Mouse (Mus musculus): ENCODE results near the gene Micall2.

Gene Micall2

GRCm38 (mm10) chr5:139681832-139682630 lies 54.1 kb downstream of the Micall2 start:
- no peak for DNase-seq (ENCODE audit: low spot score)

GRCm38 (mm10) chr5:139675707-139675967 lies 60.5 kb downstream of the Micall2 start:
- no peak for DNase-seq (ENCODE audit: low spot score)

- DNase-seq (ENCODE audit: low spot score) = no peak
Measured at GRCm38 (mm10) chr5:139674940-139675706, 61.0 kb downstream of the Micall2 start.

GRCm38 (mm10) chr5:139669380-139669779 lies 66.8 kb downstream of the Micall2 start:
- no peak for DNase-seq (ENCODE audit: low spot score)

DNA sequence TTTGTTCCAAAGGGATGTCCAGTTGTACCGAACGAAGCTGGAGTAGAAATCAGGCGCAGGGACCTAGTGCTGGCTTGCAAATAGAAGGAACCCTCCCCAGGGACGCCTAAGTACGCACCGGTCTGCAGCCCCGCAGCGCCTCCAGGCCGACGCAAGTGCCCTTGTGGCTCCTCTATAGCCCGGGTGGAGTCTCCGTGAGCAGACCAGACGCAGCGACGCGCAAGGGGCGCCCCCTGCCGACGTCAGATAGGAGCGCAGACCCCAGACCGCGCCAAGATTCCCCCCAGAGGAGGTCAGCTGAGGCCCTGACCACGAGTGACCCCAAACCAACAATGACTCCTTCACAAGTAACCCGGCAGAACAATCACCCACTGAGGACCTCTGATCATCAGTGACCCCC lies 67.6 kb downstream of the Micall2 start:
- peak; percentile 14 for DNase-seq (ENCODE audit: low spot score)

DNA sequence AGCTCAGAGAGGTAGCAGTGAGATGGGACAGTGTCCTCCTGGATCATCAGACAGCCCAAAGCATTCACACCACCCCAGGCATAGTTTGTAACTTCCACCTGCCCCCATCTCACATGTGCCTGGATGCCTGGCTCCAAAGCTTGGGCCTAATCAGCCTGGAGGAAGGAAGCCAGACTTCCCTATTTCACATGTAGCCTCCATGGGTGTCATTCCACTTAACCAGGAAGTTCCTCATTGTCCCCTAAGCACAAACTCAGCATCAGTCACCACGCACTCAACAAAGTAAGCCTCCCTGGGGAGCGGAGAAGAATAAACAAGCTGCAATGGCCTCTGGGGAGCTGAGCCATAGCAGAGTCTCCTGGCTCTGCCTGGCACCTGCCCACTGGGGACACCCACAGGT lies 69.6 kb downstream of the Micall2 start:
- no peak for DNase-seq (ENCODE audit: low spot score)

GRCm38 (mm10) chr5:139665375-139665774 lies 70.8 kb downstream of the Micall2 start:
- no peak for DNase-seq (ENCODE audit: low spot score)

- DNase-seq (ENCODE audit: low spot score) = no peak
Measured at GRCm38 (mm10) chr5:139661713-139662112, 74.4 kb downstream of the Micall2 start.

DNA sequence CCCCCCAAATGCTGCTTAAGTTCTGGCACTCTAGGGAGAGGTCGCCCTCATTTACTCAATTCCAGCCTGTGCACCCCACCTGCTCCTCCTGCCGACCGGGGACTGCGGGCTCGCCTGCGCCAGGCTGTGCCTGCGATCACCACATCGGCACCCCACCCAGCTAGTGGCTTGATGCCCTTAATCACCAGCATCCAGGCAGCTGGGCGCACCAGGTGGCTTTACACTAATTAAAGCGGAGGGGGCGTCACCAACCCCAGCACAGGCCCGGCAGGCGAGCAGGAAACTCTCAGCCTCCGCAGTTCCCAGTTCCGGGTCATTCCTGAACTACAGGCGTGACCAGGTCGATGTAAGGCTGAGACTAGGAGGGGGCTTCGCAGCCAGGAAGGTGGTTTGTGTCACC lies 76.8 kb downstream of the Micall2 start:
- no peak for DNase-seq (ENCODE audit: low spot score)

DNA sequence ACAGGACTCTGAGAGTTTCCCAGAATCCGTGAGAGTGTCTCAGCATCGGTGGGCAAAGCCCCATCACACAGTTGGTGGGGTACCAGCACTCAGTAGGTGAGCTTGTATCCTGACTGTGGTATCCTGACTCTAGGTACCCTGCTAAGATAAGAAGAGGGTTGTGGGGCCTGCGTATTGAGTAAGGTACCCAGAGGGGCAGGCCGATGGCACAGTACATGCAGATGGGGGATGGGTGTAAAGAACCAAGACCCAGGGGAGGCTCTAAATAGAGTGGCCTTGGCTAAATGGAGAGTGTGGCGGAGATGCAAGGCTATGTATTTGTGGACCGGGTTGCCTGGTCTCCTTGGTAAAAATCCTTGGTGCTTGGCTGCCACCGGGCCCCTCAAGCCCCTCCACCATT lies 77.3 kb downstream of the Micall2 start:
- DNase-seq (ENCODE audit: low spot score) = no peak

- DNase-seq (ENCODE audit: low spot score) = no peak
Measured at GRCm38 (mm10) chr5:139657959-139658602, 78.1 kb downstream of the Micall2 start.
